Mouse (Mus musculus) MEL (cell line): Measurements from ENCODE around the gene Ces1g.

Experiments
- CTCF ChIP-seq, 3 experiments: IDR thresholded peaks in 2 of 3; conservative IDR thresholded peaks in 1 of 3; 2 replicates each; pipeline ENCODE4 v1.5.1; 2011 to 2012; ENCODE audit warnings: low read length in 3 of 3, low read depth in 2 of 3, mild to moderate bottlenecking in 2 of 3, improper control_type of control experiment in 1 of 3, inconsistent platforms in 1 of 3, mixed read lengths in 1 of 3, moderate library complexity in 1 of 3; ENCODE audit not compliant: control insufficient read depth in 1 of 3, insufficient read depth in 1 of 3, poor library complexity in 1 of 3, severe bottlenecking in 1 of 3
- MXI1 ChIP-seq: IDR thresholded peaks from 2 replicates; pipeline ENCODE4 v1.6.1; 2011; ENCODE audit warnings: mild to moderate bottlenecking, low read depth, low read length, improper control_type of control experiment
- POLR2A ChIP-seq, 2 experiments: IDR thresholded peaks; 2 replicates each; pipeline ENCODE4 v1.6.1; 2011 to 2012; ENCODE audit warnings: low read length in 2 of 2, mild to moderate bottlenecking in 2 of 2, control low read depth in 1 of 2, improper control_type of control experiment in 1 of 2, low read depth in 1 of 2, moderate library complexity in 1 of 2; ENCODE audit not compliant: control insufficient read depth in 1 of 2, insufficient read depth in 1 of 2, poor library complexity in 1 of 2
- RCOR1 ChIP-seq: IDR thresholded peaks from 2 replicates; pipeline ENCODE4 v1.6.1; 2012; ENCODE audit warnings: low read depth, mild to moderate bottlenecking, inconsistent platforms, low read length, improper control_type of control experiment
- TAL1 ChIP-seq: IDR thresholded peaks from 2 replicates; pipeline ENCODE4 v1.6.1; 2012; ENCODE audit warnings: mild to moderate bottlenecking, inconsistent platforms, low read length, moderate library complexity, mixed read lengths
- ZNF384 ChIP-seq: IDR thresholded peaks from 2 replicates; pipeline ENCODE4 v1.6.1; 2012; ENCODE audit warnings: low read depth, mild to moderate bottlenecking, inconsistent platforms, low read length, improper control_type of control experiment

DNA sequence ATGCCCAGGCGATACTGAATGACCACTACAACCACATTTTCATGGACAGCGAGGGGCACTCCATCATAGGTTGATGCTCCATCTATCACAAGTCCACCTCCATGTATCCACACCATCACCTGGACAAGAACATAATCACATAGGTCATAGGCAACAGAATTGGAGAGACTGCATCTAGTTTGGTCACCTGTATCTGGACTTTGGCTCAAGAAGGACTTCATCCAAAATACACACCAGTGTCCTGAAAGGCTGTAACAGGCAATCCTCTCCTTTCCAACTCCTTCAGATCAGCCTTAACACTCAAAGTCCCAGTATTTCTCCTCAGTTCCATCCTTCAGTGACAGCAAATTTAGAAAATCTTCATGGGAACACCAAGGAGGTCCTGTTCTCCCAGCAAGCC is 6.0 kb downstream of the Ces1g start:
- no peak for TF ChIP-seq CTCF (IDR thresholded peaks at IDR 0.05 in 2 of 3, conservative IDR thresholded peaks at IDR 0.05 in 1 of 3; ENCODE audit: control insufficient read depth in 1 of 3, insufficient read depth in 1 of 3, low read depth in 2 of 3, low read length in 3 of 3, poor library complexity in 1 of 3, severe bottlenecking in 1 of 3)
- no peak for TF ChIP-seq RCOR1
- no peak for TF ChIP-seq MXI1
- no peak for TF ChIP-seq TAL1
- no peak for TF ChIP-seq ZNF384
- no peak for TF ChIP-seq POLR2A (IDR thresholded peaks at IDR 0.05; ENCODE audit: control insufficient read depth in 1 of 2, insufficient read depth in 1 of 2, low read depth in 1 of 2, low read length in 2 of 2, poor library complexity in 1 of 2)
